Mouse (Mus musculus) C2C12 (cell line): ENCODE results near the gene Tspan5. TPM values are rescaled to one million over a fixed set of nuclear protein-coding genes. Genes with fewer than 3 reads are reported as not detected.

Experiments used
- H3K27me3 ChIP-seq: one replicate; pipeline ENCODE4 v1.6.1; 2011; ENCODE audit not compliant: control insufficient read depth, insufficient read depth, insufficient read length
- H3K36me3 ChIP-seq: one replicate; pipeline ENCODE4 v1.6.1; 2011; ENCODE audit not compliant: control insufficient read depth, insufficient read depth
- H3K4me3 ChIP-seq: one replicate; pipeline ENCODE4 v1.5.1; 2011; ENCODE audit warnings: mild to moderate bottlenecking, control low read depth; ENCODE audit not compliant: poor library complexity, insufficient read depth, severe bottlenecking
- H3K79me2 ChIP-seq: one replicate; pipeline ENCODE4 v1.6.1; 2011; ENCODE audit not compliant: control insufficient read depth, insufficient read depth
- H3K79me3 ChIP-seq: one replicate; pipeline ENCODE4 v1.6.1; 2011; ENCODE audit warnings: low read depth, control low read depth
- H3ac ChIP-seq: one replicate; pipeline ENCODE3; 2011; ENCODE audit warnings: low read depth; ENCODE audit not compliant: control insufficient read depth, insufficient read length
- CEBPB ChIP-seq: IDR thresholded peaks from one replicate; pipeline ENCODE4 v1.6.1; 2011; ENCODE audit warnings: low read depth, mild to moderate bottlenecking, control low read depth, moderate library complexity
- CTCF ChIP-seq: IDR thresholded peaks from one replicate; pipeline ENCODE4 v1.5.1; 2011; ENCODE audit not compliant: control insufficient read depth, insufficient read depth, insufficient read length
- FOSL1 ChIP-seq: IDR thresholded peaks from one replicate; pipeline ENCODE4 v1.8.0; 2011; ENCODE audit warnings: mild to moderate bottlenecking, low read length; ENCODE audit not compliant: poor library complexity, insufficient read depth, severe bottlenecking
- MAX ChIP-seq: IDR thresholded peaks from one replicate; pipeline ENCODE4 v1.6.1; 2011; ENCODE audit warnings: mild to moderate bottlenecking, control low read depth
- MYOD1 ChIP-seq: IDR thresholded peaks from one replicate; pipeline ENCODE4 v1.6.1; 2011; ENCODE audit warnings: low read depth; ENCODE audit not compliant: control insufficient read depth, insufficient read length
- MYOG ChIP-seq: IDR thresholded peaks from one replicate; pipeline ENCODE4 v1.6.1; 2011; ENCODE audit not compliant: control insufficient read depth, insufficient read length; ENCODE audit errors: extremely low read depth
- USF1 ChIP-seq: IDR thresholded peaks from one replicate; pipeline ENCODE4 v1.6.1; 2011; ENCODE audit warnings: low read depth, mild to moderate bottlenecking, control low read depth, moderate library complexity
- polyA plus RNA-seq: library from polyadenylated mRNA; unstranded; fragments of >200 nt; fragmentation: generic; extraction: Trizol; gene quantifications from one replicate; pipeline ENCODE4 v1.2.1, GENCODE M21; 2012; ENCODE audit warnings: missing spikeins

Gene Tspan5
- polyA plus RNA-seq, 1 experiment: 35.7 TPM

- no peaks in the 10 kb centered on the region for H3K79me2 ChIP-seq
- no peak overlapping the region for H3ac ChIP-seq
- H3K36me3 ChIP-seq: no peaks in the 10 kb centered on the region
- TF ChIP-seq CTCF (no peak), MYOD1 (no peak), FOSL1 (no peak)
- H3K27me3 ChIP-seq: no peaks in the 10 kb centered on the region
- no peak overlapping the region for H3K4me3 ChIP-seq
- no peaks in the 10 kb centered on the region for H3K79me3 ChIP-seq
Measured at GRCm38 (mm10) chr3:138711971-138712370, 30.0 kb upstream of the Tspan5 start.

- H3K79me2 ChIP-seq: no peaks in the 10 kb centered on the region
- no peaks in the 10 kb centered on the region for H3K27me3 ChIP-seq
- no peaks in the 10 kb centered on the region for H3K79me3 ChIP-seq
- H3K36me3 ChIP-seq: no peaks in the 10 kb centered on the region
- H3K4me3 ChIP-seq: no peak overlapping the region
- H3ac ChIP-seq: no peak overlapping the region
- TF ChIP-seq MYOG (no peak), USF1 (no peak), MAX (no peak), CTCF (no peak), FOSL1 (no peak), CEBPB (no peak), MYOD1 (no peak)
Measured at GRCm38 (mm10) chr3:138712452-138713140, 29.4 kb upstream of the Tspan5 start.

GRCm38 (mm10) chr3:138713141-138713540, 28.9 kb upstream of the Tspan5 start:
- Histone ChIP-seq H3ac (no peak overlapping the region), H3K79me3 (no peaks in the 10 kb centered on the region), H3K4me3 (no peak overlapping the region), H3K36me3 (no peaks in the 10 kb centered on the region), H3K27me3 (no peaks in the 10 kb centered on the region), H3K79me2 (no peaks in the 10 kb centered on the region)
- no peak for TF ChIP-seq CEBPB
- TF ChIP-seq USF1: no peak
- no peak for TF ChIP-seq MYOG
- TF ChIP-seq FOSL1: no peak
- TF ChIP-seq MAX: no peak
- no peak for TF ChIP-seq MYOD1
- TF ChIP-seq CTCF: no peak

GRCm38 (mm10) chr3:138714788-138715187, 27.2 kb upstream of the Tspan5 start:
- TF ChIP-seq CTCF (no peak), MYOD1 (no peak), USF1 (no peak), FOSL1 (no peak), CEBPB (no peak), MAX (no peak), MYOG (no peak)
- H3K79me3 ChIP-seq: no peaks in the 10 kb centered on the region
- H3K79me2 ChIP-seq: no peaks in the 10 kb centered on the region
- H3K4me3 ChIP-seq: no peak overlapping the region
- H3ac ChIP-seq: no peak overlapping the region
- H3K27me3 ChIP-seq: no peaks in the 10 kb centered on the region
- H3K36me3 ChIP-seq: no peaks in the 10 kb centered on the region

- no peaks in the 10 kb centered on the region for H3K79me2 ChIP-seq
Measured at GRCm38 (mm10) chr3:138715212-138715611, 26.8 kb upstream of the Tspan5 start.

More at GRCm38 (mm10) chr3:138715212-138715611, 26.8 kb upstream of the Tspan5 start:
- Histone ChIP-seq H3K4me3 (no peak overlapping the region), H3K27me3 (no peaks in the 10 kb centered on the region), H3K36me3 (no peaks in the 10 kb centered on the region), H3ac (no peak overlapping the region), H3K79me3 (no peaks in the 10 kb centered on the region)
- TF ChIP-seq MAX (no peak), CTCF (no peak), CEBPB (no peak), MYOG (no peak), MYOD1 (no peak), USF1 (no peak), FOSL1 (no peak)
